Mouse (Mus musculus) heart, postnatal 4 days (tissue): ENCODE measurements around the gene Wnt10b. TPM values are rescaled to one million over a fixed set of nuclear protein-coding genes. Genes with fewer than 3 reads are reported as not detected.
A peak's percentile ranks its signal among the peaks of the same experiment; 100 is the strongest.
"Not testable (repeated sequence)": the region's sequence is repeated elsewhere in the genome, so short reads cannot be mapped to it uniquely, and the experiment has no call there.

Experiments used
- DNase-seq: peaks from one replicate; pipeline ENCODE4 v3.0.0; 2021
- total RNA-seq, 2 experiments: library from RNA; stranded (reverse); gene quantifications; 2 replicates each; pipeline ENCODE4 v1.2.3; 2021

The Wnt10b gene
- total RNA-seq, 2 experiments from 2014 or later = 0.36 to 0.50 TPM

- peak; percentile 17 for DNase-seq
Measured at GRCm38 (mm10) chr15:98772511-98773211, 5.3 kb downstream of the Wnt10b start.

- no peak for DNase-seq
Measured at GRCm38 (mm10) chr15:98771813-98772425, 6.0 kb downstream of the Wnt10b start.

GRCm38 (mm10) chr15:98768259-98768658, 9.7 kb downstream of the Wnt10b start:
- DNase-seq = no peak

- no peak for DNase-seq
Measured at GRCm38 (mm10) chr15:98765929-98766328, 12.0 kb downstream of the Wnt10b start.

GRCm38 (mm10) chr15:98762670-98763529, 15.1 kb downstream of the Wnt10b start, which contains the start of gene Arf3:
Gene Arf3, minus strand, starts transcription at chr15:98763214.
- DNase-seq = peak; percentile 97

- peak; percentile 75 for DNase-seq
Measured at GRCm38 (mm10) chr15:98762201-98762621, 15.7 kb downstream of the Wnt10b start.

GRCm38 (mm10) chr15:98754125-98754524, 23.8 kb downstream of the Wnt10b start:
- no peak for DNase-seq

GRCm38 (mm10) chr15:98753021-98753423, 24.9 kb downstream of the Wnt10b start:
- DNase-seq = no peak

GRCm38 (mm10) chr15:98749093-98749492, 28.9 kb downstream of the Wnt10b start:
- DNase-seq = no peak

- DNase-seq = no peak
Measured at GRCm38 (mm10) chr15:98747296-98747695, 30.7 kb downstream of the Wnt10b start.

GRCm38 (mm10) chr15:98746344-98746965, 31.5 kb downstream of the Wnt10b start:
- no peak for DNase-seq

- DNase-seq = not testable (repeated sequence)
Measured at GRCm38 (mm10) chr15:98743863-98744262, 34.1 kb downstream of the Wnt10b start.

- DNase-seq = no peak
Measured at GRCm38 (mm10) chr15:98742766-98743428, 35.1 kb downstream of the Wnt10b start.

- no peak for DNase-seq
Measured at GRCm38 (mm10) chr15:98740219-98740618, 37.7 kb downstream of the Wnt10b start.

GRCm38 (mm10) chr15:98738796-98739195, 39.2 kb downstream of the Wnt10b start:
- DNase-seq = no peak

- peak; percentile 60 for DNase-seq
Measured at GRCm38 (mm10) chr15:98737881-98738280, 40.1 kb downstream of the Wnt10b start.

GRCm38 (mm10) chr15:98736521-98736920, 41.4 kb downstream of the Wnt10b start:
- DNase-seq = no peak

GRCm38 (mm10) chr15:98733976-98734566, 43.9 kb downstream of the Wnt10b start:
- no peak for DNase-seq

- no peak for DNase-seq
Measured at GRCm38 (mm10) chr15:98733370-98733769, 44.6 kb downstream of the Wnt10b start.

- no peak for DNase-seq
Measured at GRCm38 (mm10) chr15:98732006-98732531, 45.9 kb downstream of the Wnt10b start.

- no peak for DNase-seq
Measured at GRCm38 (mm10) chr15:98730790-98731189, 47.2 kb downstream of the Wnt10b start.
